18 mouse cellular contexts compared by ENCODE assay signal in genomic region chr10:43998023-43998422, GRCm38 (mm10).
DNase-seq lines count a peak whose midpoint lies in the region; ATAC-seq and TF ChIP-seq lines count a peak whose summit lies in the region.
"Had no signal": no experiment of that assay in that cellular context is flagged by ENCODE, and none has a peak within 500 bp of the region (broad histone marks: within the 10 kb centered on the region; RNA-seq: fewer than 3 reads in every experiment).

No protein-coding gene starts in this region.

- no peak for TF ChIP-seq CTCF in forebrain, postnatal 0 days (IDR thresholded peaks at IDR 0.05; ENCODE audit: low read depth)

- H3K36me3 ChIP-seq in forebrain, postnatal 0 days (ENCODE audit: insufficient read depth) = no peaks in the 10 kb centered on the region
- H3K36me3 ChIP-seq in intestine, embryonic 15.5 days = no peaks in the 10 kb centered on the region
- H3K36me3 ChIP-seq: embryonic facial prominence, embryonic 15.5 days; forebrain, embryonic 12.5 days; heart, embryonic 13.5 days; hindbrain, embryonic 13.5 days had no signal

- no peak overlapping the region for H3K4me2 ChIP-seq in forebrain, postnatal 0 days (ENCODE audit: low read depth)
- no peak overlapping the region for H3K4me2 ChIP-seq in intestine, embryonic 15.5 days (replicated peaks)
- H3K4me2 ChIP-seq: embryonic facial prominence, embryonic 15.5 days; forebrain, embryonic 12.5 days; heart, embryonic 13.5 days; hindbrain, embryonic 13.5 days had no signal

- H3K9ac ChIP-seq in forebrain, postnatal 0 days = no peak overlapping the region
- H3K9ac ChIP-seq in intestine, embryonic 15.5 days = no peak overlapping the region
- H3K9ac ChIP-seq: embryonic facial prominence, embryonic 15.5 days; forebrain, embryonic 12.5 days; heart, embryonic 13.5 days; hindbrain, embryonic 13.5 days had no signal

- H3K4me3 ChIP-seq in forebrain, postnatal 0 days (ENCODE audit: low read depth, low read length) = no peak overlapping the region
- no peak overlapping the region for H3K4me3 ChIP-seq in intestine, embryonic 15.5 days (replicated peaks)
- H3K4me3 ChIP-seq: embryonic facial prominence, embryonic 15.5 days; erythroblast, embryonic 14.5 days; forebrain, embryonic 12.5 days; heart, embryonic 13.5 days; hindbrain, embryonic 13.5 days had no signal

- ATAC-seq in forebrain, postnatal 0 days = no peak
- no peak for ATAC-seq in intestine, embryonic 15.5 days
- ATAC-seq: forebrain, embryonic 16.5 days; hindbrain, postnatal 0 days; intestine, embryonic 16.5 days had no signal

- H3K9me3 ChIP-seq in forebrain, postnatal 0 days (ENCODE audit: low read length) = no peaks in the 10 kb centered on the region
- no peaks in the 10 kb centered on the region for H3K9me3 ChIP-seq in intestine, embryonic 15.5 days
- H3K9me3 ChIP-seq: embryonic facial prominence, embryonic 15.5 days; forebrain, embryonic 12.5 days; heart, embryonic 13.5 days; hindbrain, embryonic 13.5 days had no signal

- peak; percentile 88 for DNase-seq in heart, adult 11 months
- DNase-seq in heart, postnatal 4 days = no peak
- DNase-seq in CD4-positive helper T cell, adult 2 months (ENCODE audit: low read depth, low spot score) = peak; percentile 57
- DNase-seq in induced T-regulatory cell, adult 2 months (ENCODE audit: low read depth) = peak; percentile 65
- DNase-seq in naive thymus-derived CD4-positive, alpha-beta T cell, adult 2 months (ENCODE audit: low read depth) = peak; percentile 37
- no peak for DNase-seq in forebrain, postnatal 0 days
- DNase-seq: cerebellum, adult 18-20 months; gastrocnemius, postnatal 14 days had no signal

- WGBS in forebrain, postnatal 0 days = 86% methylated on average over 9 of the region's 9 CpGs
- WGBS in intestine, embryonic 15.5 days = 66% methylated on average over 9 of the region's 9 CpGs

- H3K27ac ChIP-seq in forebrain, postnatal 0 days (ENCODE audit: low read depth, low read length) = no peak overlapping the region
- no peak overlapping the region for H3K27ac ChIP-seq in intestine, embryonic 15.5 days
- H3K27ac ChIP-seq: embryonic facial prominence, embryonic 15.5 days; forebrain, embryonic 12.5 days; heart, embryonic 13.5 days; hindbrain, embryonic 13.5 days; hindbrain, postnatal 0 days had no signal

- 0 out of 2 replicates have a peak, but pooled peaks cover 5% of the 10 kb centered on the region for H3K4me1 ChIP-seq in forebrain, postnatal 0 days (ENCODE audit: insufficient read depth)
- 0 out of 2 replicates have a peak, but pooled peaks cover 2% of the 10 kb centered on the region for H3K4me1 ChIP-seq in intestine, embryonic 15.5 days (replicated peaks)

- peaks cover 14% of the 10 kb centered on the region for H3K27me3 ChIP-seq in forebrain, postnatal 0 days (ENCODE audit: insufficient read depth, low read length)
- H3K27me3 ChIP-seq in intestine, embryonic 15.5 days (replicated peaks) = peaks cover 9% of the 10 kb centered on the region; the same call in 1 of the 2 replicates
- H3K27me3 ChIP-seq: Patski had no signal

Comparison
In these comparisons a context has a peak if more than half of its experiments do, and no peak if none do; other contexts are left out.
1. DNase-seq: peak in heart, adult 11 months (single experiment), CD4-positive helper T cell, adult 2 months (single experiment), induced T-regulatory cell, adult 2 months (single experiment) and naive thymus-derived CD4-positive, alpha-beta T cell, adult 2 months (single experiment); none in heart, postnatal 4 days (single experiment) and forebrain, postnatal 0 days (single experiment).